Mouse (Mus musculus): ENCODE results near the gene Pgm5.

DNA sequence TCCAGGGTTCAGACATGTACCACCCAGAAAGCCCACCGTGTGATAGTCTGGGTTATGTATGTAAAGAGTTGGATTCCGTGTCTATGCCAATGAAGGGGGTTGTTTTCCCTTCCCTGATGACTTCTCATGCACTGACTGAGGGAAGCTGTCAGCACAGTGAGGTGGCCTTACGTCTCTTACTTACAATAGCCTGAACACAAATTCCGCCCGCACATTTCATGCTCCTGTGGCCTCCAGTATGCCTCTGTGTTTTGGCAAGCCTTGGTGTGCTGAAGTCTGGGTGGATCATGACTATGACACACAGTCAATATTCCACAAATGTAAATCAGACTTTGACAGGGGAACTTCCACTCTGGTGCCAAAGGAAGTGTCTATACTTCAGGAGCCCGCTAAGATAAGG, 94.3 kb downstream of the Pgm5 start:
- TF ChIP-seq POLR2A (IDR thresholded peaks at IDR 0.05; ENCODE audit: low read depth, low read length) (no peak), CTCF (IDR thresholded peaks at IDR 0.05; ENCODE audit: extremely low read depth, insufficient read length, insufficient replicate concordance, low read depth, low read length) (no peak)
